Mouse (Mus musculus) yolk sac, embryonic 10.5 days (tissue): ENCODE data around the gene Ccdc88b.

Source experiments
- DNase-seq: peaks from one replicate; pipeline ENCODE4 v3.0.0-alpha.2; 2017; ENCODE audit warnings: low spot score

The Ccdc88b gene

GRCm38 (mm10) chr19:6829870-6830555, 28.0 kb downstream of the Ccdc88b start:
- DNase-seq: no peak

DNA sequence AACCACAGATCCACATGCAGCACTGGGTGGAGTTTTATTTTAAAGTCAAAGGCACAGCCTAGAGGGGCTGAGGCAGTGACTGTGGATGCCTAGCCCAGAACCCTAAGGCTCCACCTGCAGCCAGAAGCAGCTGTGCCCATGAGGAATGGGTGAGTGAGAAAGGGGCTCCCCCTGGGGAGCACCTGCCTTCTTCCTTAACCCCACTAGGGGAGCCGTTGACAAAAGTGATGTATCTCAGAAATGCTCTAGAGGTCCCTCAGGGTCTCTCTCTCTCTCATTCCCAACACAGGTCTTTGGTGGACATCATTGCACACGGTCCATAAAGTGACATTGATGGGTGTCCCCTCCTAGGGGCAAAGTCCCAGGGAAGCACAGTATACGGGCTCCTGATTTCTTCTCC, 28.9 kb downstream of the Ccdc88b start:
- no peak for DNase-seq

GRCm38 (mm10) chr19:6826601-6827000, 31.4 kb downstream of the Ccdc88b start:
- DNase-seq: no peak

DNA sequence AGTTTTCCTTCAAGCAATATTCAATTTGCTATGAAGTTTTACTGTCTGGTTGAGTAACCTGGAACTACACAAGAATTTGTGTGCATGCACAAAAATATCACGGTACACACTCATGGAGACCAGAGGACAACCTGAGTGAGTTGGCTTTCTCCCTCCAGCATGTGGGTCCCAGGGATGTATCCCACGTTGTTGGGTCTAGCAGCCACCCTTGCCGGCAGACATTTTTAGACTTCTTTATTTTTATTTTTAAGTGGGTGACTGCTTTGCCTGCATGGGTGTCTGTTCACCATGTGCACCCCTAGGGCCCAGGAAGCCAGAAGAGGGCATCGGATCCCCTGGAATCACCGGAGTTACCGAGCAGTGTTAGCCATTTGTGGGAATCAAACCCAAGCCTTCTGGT, 32.6 kb downstream of the Ccdc88b start:
- DNase-seq: no peak

- no peak for DNase-seq
Measured at GRCm38 (mm10) chr19:6820538-6821195, 37.3 kb downstream of the Ccdc88b start.

- no peak for DNase-seq
Measured at GRCm38 (mm10) chr19:6819143-6819827, 38.7 kb downstream of the Ccdc88b start.

DNA sequence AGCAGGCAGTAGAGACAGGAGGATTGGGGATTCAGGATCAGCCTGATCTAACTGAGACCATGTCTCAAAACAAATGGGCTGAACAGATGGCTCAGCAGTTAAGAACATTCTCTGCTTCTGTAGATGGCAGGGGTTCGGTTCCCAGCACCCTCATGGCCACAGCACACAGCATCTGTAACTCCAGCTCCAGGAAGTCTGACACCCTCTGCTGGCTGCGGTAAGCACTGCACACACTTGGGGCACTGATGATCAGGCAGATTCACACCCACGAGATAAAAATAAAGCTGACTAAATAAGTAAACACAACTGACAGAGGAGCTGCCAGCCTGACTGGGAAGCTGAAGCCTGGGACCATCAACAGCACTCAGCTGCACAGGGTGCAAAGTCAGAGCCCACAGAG, 43.1 kb downstream of the Ccdc88b start:
- no peak for DNase-seq

- DNase-seq: no peak
Measured at GRCm38 (mm10) chr19:6814366-6814765, 43.6 kb downstream of the Ccdc88b start.
